Mouse (Mus musculus) thymus, adult 2 months (tissue): ENCODE measurements around the gene Rrp1b. TPM values are rescaled to one million over a fixed set of nuclear protein-coding genes. Genes with fewer than 3 reads are reported as not detected.

ENCODE experiments used
- DNase-seq: peaks from one replicate; pipeline ENCODE4 v3.0.0; 2021
- H3K27ac ChIP-seq: fragments of 200-500 bp; 2 replicates; pipeline ENCODE4 v1.5.1; 2012; ENCODE audit warnings: low read length, control low read depth; ENCODE audit not compliant: control insufficient read depth, insufficient read depth
- H3K27me3 ChIP-seq: fragments of 200-500 bp; 2 replicates; pipeline ENCODE4 v1.6.1; 2012; ENCODE audit warnings: mild to moderate bottlenecking, low read length, moderate library complexity, mixed read lengths; ENCODE audit not compliant: control insufficient read depth, insufficient read depth
- H3K36me3 ChIP-seq: fragments of 200-500 bp; 2 replicates; pipeline ENCODE4 v1.6.1; 2012; ENCODE audit warnings: mild to moderate bottlenecking, low read length, moderate library complexity; ENCODE audit not compliant: control insufficient read depth, insufficient read depth
- H3K4me1 ChIP-seq: fragments of 200-500 bp; replicated peaks from 2 replicates; pipeline ENCODE4 v1.6.1; 2012; ENCODE audit warnings: low read length; ENCODE audit not compliant: control insufficient read depth, insufficient read depth
- H3K4me3 ChIP-seq: fragments of 200-500 bp; 2 replicates; pipeline ENCODE4 v1.5.1; 2012; ENCODE audit warnings: mild to moderate bottlenecking, low read length, control low read depth, moderate library complexity; ENCODE audit not compliant: control insufficient read depth, insufficient read depth
- CTCF ChIP-seq: fragments of 200-500 bp; IDR thresholded peaks from 2 replicates; pipeline ENCODE4 v1.5.1; 2012; ENCODE audit warnings: mild to moderate bottlenecking, control low read depth, low read length, moderate library complexity, borderline replicate concordance; ENCODE audit not compliant: control insufficient read depth, poor library complexity, insufficient read depth; ENCODE audit errors: extremely low read depth
- POLR2A ChIP-seq: fragments of 200-500 bp; IDR thresholded peaks from 2 replicates; pipeline ENCODE4 v1.6.1; 2012; ENCODE audit warnings: mild to moderate bottlenecking, low read length, control low read depth, moderate library complexity; ENCODE audit not compliant: control insufficient read depth, poor library complexity, insufficient read depth; ENCODE audit errors: extremely low read depth
- WGBS: fragments of 180-500 bp; shearing (Covaris S2); methylation state at CpG from one replicate; pipeline ENCODE4 v1.1.7; 2018; 5-methylcytosine and 5-hydroxymethylcytosine counted together
- polyA plus RNA-seq: library from polyadenylated mRNA; depleted of rRNA; stranded (reverse); fragments of >200 nt; gene quantifications from 2 replicates; pipeline ENCODE4 v1.2.3, GENCODE M21; 2012; rRNA removed

Rrp1b gene
- polyA plus RNA-seq, 1 experiment: 17.2 TPM

GRCm38 (mm10) chr17:32110980-32111780, 75.3 kb downstream of the Rrp1b start:
- TF ChIP-seq POLR2A (no peak), CTCF (no peak)
- 61% methylated on average over 10 of the region's 10 CpGs for WGBS
- H3K27ac ChIP-seq: no peak overlapping the region
- no peak overlapping the region for H3K4me3 ChIP-seq
- no peaks in the 10 kb centered on the region for H3K27me3 ChIP-seq
- no peak for DNase-seq
- H3K4me1 ChIP-seq: peaks cover 33% of the 10 kb centered on the region
- no peaks in the 10 kb centered on the region for H3K36me3 ChIP-seq

Other genes with a start within 250 kb of the Rrp1b start
- gene Sik1, start 180.3 kb upstream of the Rrp1b start, polyA plus RNA-seq: 36.8 and 42.3 TPM in 2 replicates
- gene Hsf2bp, start 249 bp downstream of the Rrp1b start, polyA plus RNA-seq: 0.32 and 0.54 TPM in 2 replicates
- 63.0 and 72.7 TPM in 2 replicates for gene Notch3, start 130.8 kb downstream of the Rrp1b start, polyA plus RNA-seq
- gene Ephx3, start 153.4 kb downstream of the Rrp1b start, polyA plus RNA-seq: 1.9 and 2.0 TPM in 2 replicates
- 107 and 136 TPM in 2 replicates for gene Brd4, start 248.6 kb downstream of the Rrp1b start, polyA plus RNA-seq